Mouse (Mus musculus) layer of hippocampus, adult 18-20 months (tissue): Measurements from ENCODE around the gene Krcc1. TPM values are rescaled to one million over a fixed set of nuclear protein-coding genes. Genes with fewer than 3 reads are reported as not detected.
"Not testable (repeated sequence)": the region's sequence is repeated elsewhere in the genome, so short reads cannot be mapped to it uniquely, and the experiment has no call there.

Experiments
- DNase-seq, 2 experiments: peaks; one replicate each; pipeline ENCODE4 v3.0.0; 2022; ENCODE audit warnings: low spot score in 2 of 2
- microRNA-seq, 2 experiments: library from miRNA; unstranded; fragments of <30 nt; microRNA quantifications; one replicate each; pipeline ENCODE4 v1.2.0; 2021
- total RNA-seq, 2 experiments: library from RNA; stranded (reverse); gene quantifications; 2 replicates each; pipeline ENCODE4 v1.2.3; 2021

Krcc1 gene
- total RNA-seq, 2 experiments from 2014 or later, result 16.2 to 17.3 TPM

DNA sequence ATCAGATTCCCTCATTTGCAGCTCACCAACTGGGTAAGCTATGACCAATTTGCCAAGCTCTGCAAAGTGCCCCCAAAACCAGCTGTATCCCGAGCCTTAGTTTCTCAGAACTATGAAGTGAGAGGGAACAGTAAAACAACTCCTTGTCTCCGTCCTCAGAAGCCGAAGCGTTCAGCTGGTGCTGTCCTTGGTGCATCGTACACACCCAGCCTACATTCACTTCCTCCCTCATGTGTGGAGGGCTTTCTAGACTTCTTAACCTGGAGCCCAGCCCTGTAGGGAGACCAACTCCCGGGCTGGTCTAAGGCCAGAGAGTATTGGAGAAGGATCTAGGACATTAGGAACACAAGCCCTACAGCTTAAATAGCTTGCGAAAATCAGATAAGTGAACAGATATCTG lies 59.0 kb downstream of the Krcc1 start:
- no peak for DNase-seq

DNA sequence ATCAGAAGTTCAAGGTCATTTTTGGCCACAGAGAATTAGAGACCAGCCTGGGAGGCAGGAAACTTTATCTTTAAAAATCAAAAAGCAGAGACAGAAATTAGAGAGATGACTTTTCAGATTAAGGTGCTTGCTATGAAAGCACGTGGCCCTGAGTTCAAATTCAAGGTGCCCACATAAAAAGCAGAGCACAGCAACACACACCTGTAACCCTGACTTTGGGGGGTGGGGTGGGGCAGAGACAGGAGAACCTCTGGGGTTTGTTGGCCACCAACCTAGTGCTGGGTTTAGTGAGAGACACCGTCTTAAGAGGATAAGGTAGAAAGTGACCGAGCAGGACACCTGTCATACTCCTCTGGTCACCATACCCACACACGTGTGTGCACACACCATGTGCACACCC lies 60.0 kb downstream of the Krcc1 start:
- not testable (repeated sequence) for DNase-seq

DNA sequence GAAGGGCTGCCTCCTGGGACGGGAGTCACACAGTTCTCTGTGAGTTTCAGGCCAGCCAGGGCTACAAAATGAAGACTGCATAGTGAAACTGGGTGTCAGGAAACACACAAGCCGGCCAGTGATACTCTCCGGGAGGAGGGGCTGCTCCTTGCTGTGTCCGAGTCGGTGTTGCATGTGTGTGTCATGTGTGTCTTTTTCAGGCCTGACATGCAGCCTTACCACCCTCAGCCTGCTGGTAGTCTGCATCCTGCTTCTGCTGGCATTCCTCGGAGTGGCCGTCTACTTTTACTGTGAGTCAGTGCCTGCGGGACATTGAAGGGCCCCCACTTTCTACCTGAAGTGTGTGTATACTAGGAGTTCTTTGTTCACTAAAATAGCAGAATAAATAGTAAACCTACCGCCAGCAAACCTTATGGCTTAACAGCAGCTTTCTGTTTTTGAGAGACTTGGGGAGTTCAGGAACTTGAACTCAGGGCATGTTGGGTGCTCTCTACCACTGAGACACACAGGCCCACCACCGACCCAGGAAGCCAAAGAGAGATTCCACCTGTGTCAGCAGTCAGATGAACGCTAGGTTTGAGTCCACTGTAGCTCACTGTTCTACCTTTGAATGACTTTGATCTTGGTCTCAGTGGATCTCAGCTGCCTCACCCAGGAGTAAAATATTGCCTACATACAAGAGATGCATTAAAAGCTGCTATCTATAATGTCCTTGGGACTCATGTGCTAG lies 60.9 kb downstream of the Krcc1 start:
- no peak for DNase-seq

DNA sequence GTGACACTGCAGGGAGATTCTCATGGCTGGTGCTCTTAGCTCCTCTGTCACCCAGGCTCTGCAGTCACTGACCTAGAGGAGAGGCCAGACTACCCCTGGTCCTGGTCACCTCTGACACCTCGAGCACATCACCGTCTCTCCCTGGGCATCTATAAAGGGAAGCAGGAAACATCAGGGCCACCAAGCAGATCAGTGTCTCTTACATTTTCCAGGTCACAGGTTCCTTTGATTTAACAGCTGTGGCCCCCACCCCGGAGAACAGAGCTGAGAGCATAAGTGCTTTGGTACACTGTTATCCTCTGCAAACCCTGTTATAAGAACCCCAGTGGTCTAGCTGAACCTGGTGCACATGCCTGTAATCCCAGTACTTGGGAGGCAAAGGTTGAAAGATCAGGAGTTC lies 61.6 kb downstream of the Krcc1 start:
- no peak for DNase-seq

DNA sequence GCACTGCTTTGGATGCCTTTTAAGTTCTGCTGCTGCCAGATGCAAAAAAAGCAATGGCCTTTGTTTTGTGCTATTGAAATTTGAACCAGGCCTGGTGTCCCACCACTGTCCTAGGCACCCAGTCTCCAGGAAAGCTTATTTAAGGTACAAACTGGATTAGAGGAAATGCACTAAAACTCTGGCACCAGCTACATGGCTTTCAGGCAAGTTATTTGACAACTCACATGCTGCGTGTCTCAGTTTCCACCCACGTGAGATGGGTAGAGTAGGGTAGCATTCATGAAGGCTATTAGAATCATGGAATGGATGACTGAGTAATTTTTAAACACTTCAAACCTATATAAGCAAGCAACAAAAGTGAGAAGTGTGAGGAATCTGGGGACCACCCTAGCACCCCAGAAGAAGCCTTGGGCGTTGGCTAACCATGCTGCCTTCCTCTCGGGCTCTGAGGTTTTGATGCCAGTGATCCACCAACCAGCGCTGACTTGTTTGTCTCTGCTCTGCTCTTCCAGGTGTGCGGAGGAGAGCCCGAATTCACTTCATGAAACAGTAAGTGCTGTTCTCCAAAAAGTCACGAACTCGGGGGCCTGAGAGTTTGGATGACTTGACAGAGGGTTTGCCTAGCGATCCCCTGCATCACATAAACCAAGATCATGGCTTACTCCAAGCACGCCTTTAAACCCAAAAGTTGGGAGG lies 62.2 kb downstream of the Krcc1 start:
- DNase-seq, result no peak

Small RNA genes lying within 50 kb of the gene (microRNA-seq; reads per million reads assigned to microRNA genes)
- 39.0 to 41.9 reads per million in 2 experiments for gene Mir8112

Other genes with a start within 250 kb of the Krcc1 start
- gene Thnsl2, start 127.2 kb upstream of the Krcc1 start, total RNA-seq, result 1 to 10 TPM; 4.1 to 4.9 TPM
- not detected for gene Fabp1, start 71.8 kb upstream of the Krcc1 start, total RNA-seq
- under 1 TPM; 0.58 to 0.94 TPM for gene Smyd1, start 50.6 kb downstream of the Krcc1 start, total RNA-seq
- not detected for gene Cd8b1, start 51.1 kb downstream of the Krcc1 start, total RNA-seq
- gene Cd8a, start 101.8 kb downstream of the Krcc1 start, total RNA-seq, result not detected
- gene Rmnd5a, start 169.0 kb downstream of the Krcc1 start, total RNA-seq, result 10 to 100 TPM; 87.7 to 92.0 TPM
- gene Rnf103, start 222.2 kb downstream of the Krcc1 start, total RNA-seq, result 10 to 100 TPM; 45.0 to 46.6 TPM